Mouse (Mus musculus) ES-E14 (cell line): ENCODE results near the gene Dnajc7.

ENCODE experiments used
- HCFC1 ChIP-seq: IDR thresholded peaks from 2 replicates; pipeline ENCODE4 v1.6.1; 2012; ENCODE audit warnings: low read length, inconsistent platforms, borderline replicate concordance; ENCODE audit not compliant: insufficient read depth
- MAFK ChIP-seq: IDR thresholded peaks from 2 replicates; pipeline ENCODE4 v1.6.1; 2014; ENCODE audit warnings: mild to moderate bottlenecking, low read depth, low read length, inconsistent platforms; ENCODE audit not compliant: insufficient read depth
- ZNF384 ChIP-seq: IDR thresholded peaks from 2 replicates; pipeline ENCODE4 v1.6.1; 2012; ENCODE audit warnings: low read depth, low read length, inconsistent platforms

GRCm38 (mm10) chr11:100628056-100628455 lies 8.1 kb upstream of the Dnajc7 start:
- no peak for TF ChIP-seq ZNF384
- TF ChIP-seq MAFK: no peak
- TF ChIP-seq HCFC1: no peak
